Mouse (Mus musculus) G1E (cell line): Measurements from ENCODE around the gene Ppp1r27. TPM values are rescaled to one million over a fixed set of nuclear protein-coding genes. Genes with fewer than 3 reads are reported as not detected.

Source experiments
- ATAC-seq: 2 replicates; pipeline ENCODE4 v1.8.0; 2016; ENCODE audit warnings: mild to moderate bottlenecking; ENCODE audit not compliant: insufficient number of reproducible peaks, poor library complexity, low FRiP score, severe bottlenecking; ENCODE audit errors: extremely low read depth
- DNase-seq: peaks from one replicate; pipeline ENCODE4 v3.0.0; 2012; ENCODE audit warnings: low spot score
- H3K27me3 ChIP-seq: 2 replicates; pipeline ENCODE4 v1.6.1; 2012; ENCODE audit warnings: mild to moderate bottlenecking, low read length, inconsistent platforms; ENCODE audit not compliant: insufficient read depth
- H3K36me3 ChIP-seq: replicated peaks from 2 replicates; pipeline ENCODE3; 2012; ENCODE audit warnings: mild to moderate bottlenecking, inconsistent platforms
- H3K4me1 ChIP-seq: 2 replicates; pipeline ENCODE4 v1.6.1; 2012; ENCODE audit warnings: low read depth, low read length, inconsistent platforms, mixed read lengths; ENCODE audit not compliant: insufficient read depth
- H3K4me3 ChIP-seq: 2 replicates; pipeline ENCODE4 v1.5.1; 2012; ENCODE audit warnings: low read depth, mild to moderate bottlenecking, inconsistent platforms, low read length, moderate library complexity, mixed read lengths
- H3K9me3 ChIP-seq: replicated peaks from 2 replicates; pipeline ENCODE4 v1.6.1; 2012; ENCODE audit warnings: inconsistent platforms
- CTCF ChIP-seq: IDR thresholded peaks from 2 replicates; pipeline ENCODE4 v1.5.1; 2012; ENCODE audit warnings: low read depth, low read length, inconsistent platforms, mixed read lengths
- GATA1 ChIP-seq: IDR thresholded peaks from 2 replicates; pipeline ENCODE4 v1.6.1; 2012; ENCODE audit warnings: borderline replicate concordance, low read length, inconsistent platforms, mixed read lengths
- GATA2 ChIP-seq: IDR thresholded peaks from 2 replicates; pipeline ENCODE4 v1.6.1; 2012; ENCODE audit warnings: low read depth, low read length, inconsistent platforms, borderline replicate concordance
- POLR2AphosphoS5 ChIP-seq: IDR thresholded peaks from 2 replicates; pipeline ENCODE4 v1.6.1; 2012; ENCODE audit warnings: low read depth, low read length, inconsistent platforms; ENCODE audit not compliant: insufficient replicate concordance
- TAL1 ChIP-seq: conservative IDR thresholded peaks from 2 replicates; pipeline ENCODE4 v1.6.1; 2012; ENCODE audit warnings: low read depth, low read length, inconsistent platforms, mixed read lengths
- polyA plus RNA-seq: library from polyadenylated mRNA; stranded (reverse); fragments of >175 nt; gene quantifications from 2 replicates; pipeline ENCODE4 v1.2.3, GENCODE M21; 2012
- total RNA-seq, 2 experiments: library from RNA; stranded (forward) in 1 of 2; stranded (reverse) in 1 of 2; fragments of 200-1000 nt in 1 of 2; fragments of >200 nt in 1 of 2; fragmentation: Nextera tagmentation in 1 of 2; gene quantifications; 2 replicates each; pipeline ENCODE4 v1.2.3; 2014 to 2017

Gene Ppp1r27
- total and polyA plus RNA-seq, 3 experiments, result not detected

- no peak overlapping the region for H3K4me3 ChIP-seq
- H3K4me1 ChIP-seq, result peaks cover 72% of the 10 kb centered on the region
Measured at GRCm38 (mm10) chr11:120575940-120576339, 25.0 kb upstream of the Ppp1r27 start.

GRCm38 (mm10) chr11:120575046-120575445 is 24.1 kb upstream of the Ppp1r27 start:
- Histone ChIP-seq H3K27me3 (no peaks in the 10 kb centered on the region), H3K9me3 (no peaks in the 10 kb centered on the region), H3K36me3 (peaks cover 68% of the 10 kb centered on the region), H3K4me3 (no peak overlapping the region), H3K4me1 (peaks cover 74% of the 10 kb centered on the region)
- ATAC-seq (no peak), DNase-seq (no peak)
- TF ChIP-seq POLR2AphosphoS5 (no peak), TAL1 (no peak)

More at GRCm38 (mm10) chr11:120575940-120576339, 25.0 kb upstream of the Ppp1r27 start:
- ATAC-seq (no peak), DNase-seq (no peak)
- peaks cover 64% of the 10 kb centered on the region for H3K36me3 ChIP-seq
- no peaks in the 10 kb centered on the region for H3K9me3 ChIP-seq
- no peaks in the 10 kb centered on the region for H3K27me3 ChIP-seq
- TF ChIP-seq CTCF (no peak), GATA2 (no peak), GATA1 (no peak)

GRCm38 (mm10) chr11:120574278-120574600 is 23.3 kb upstream of the Ppp1r27 start:
- ATAC-seq (no peak), DNase-seq (no peak)
- peak overlapping the region; percentile 97 for H3K4me3 ChIP-seq
- peaks cover 68% of the 10 kb centered on the region for H3K4me1 ChIP-seq
- no peaks in the 10 kb centered on the region for H3K9me3 ChIP-seq
- H3K27me3 ChIP-seq, result no peaks in the 10 kb centered on the region
- no peak for TF ChIP-seq CTCF
- TF ChIP-seq GATA2, result no peak
- no peak for TF ChIP-seq GATA1
- no peak for TF ChIP-seq TAL1
- TF ChIP-seq POLR2AphosphoS5, result no peak
- H3K36me3 ChIP-seq, result peaks cover 63% of the 10 kb centered on the region

GRCm38 (mm10) chr11:120573585-120574277 is 22.8 kb upstream of the Ppp1r27 start:
- ATAC-seq, result no peak
- H3K36me3 ChIP-seq, result peaks cover 63% of the 10 kb centered on the region
- no peak; the same call in 1 of the 2 replicates for TF ChIP-seq POLR2AphosphoS5
- no peak for TF ChIP-seq TAL1
- TF ChIP-seq GATA1, result no peak
- no peak for TF ChIP-seq GATA2
- no peak for TF ChIP-seq CTCF
- peak overlapping the region; percentile 97 for H3K4me3 ChIP-seq
- no peak for DNase-seq
- H3K9me3 ChIP-seq, result no peaks in the 10 kb centered on the region
- H3K4me1 ChIP-seq, result peaks cover 65% of the 10 kb centered on the region
- no peaks in the 10 kb centered on the region for H3K27me3 ChIP-seq

GRCm38 (mm10) chr11:120572752-120573584 is 22.0 kb upstream of the Ppp1r27 start, which contains the start of gene P4hb:
Gene P4hb (minus strand): TSS chr11:120573253.
- peak; percentile 100 for DNase-seq
- TF ChIP-seq GATA1 (no peak), GATA2 (no peak), POLR2AphosphoS5 (no peak), CTCF (no peak)
- peak; percentile 88 for ATAC-seq
- H3K4me3 ChIP-seq, result peak within 1 kb of the TSS; percentile 97
- no peaks in the 10 kb centered on the region for H3K9me3 ChIP-seq
- H3K27me3 ChIP-seq, result no peaks in the 10 kb centered on the region
- peaks cover 65% of the 10 kb centered on the region for H3K4me1 ChIP-seq
- H3K36me3 ChIP-seq, result peaks cover 63% of the 10 kb centered on the region

- Histone ChIP-seq H3K4me1 (peaks cover 65% of the 10 kb centered on the region), H3K36me3 (peaks cover 63% of the 10 kb centered on the region), H3K4me3 (peak overlapping the region; percentile 97), H3K9me3 (no peaks in the 10 kb centered on the region), H3K27me3 (no peaks in the 10 kb centered on the region)
- DNase-seq, result no peak
- no peak for ATAC-seq
- TF ChIP-seq CTCF, result no peak
- no peak for TF ChIP-seq POLR2AphosphoS5
- no peak for TF ChIP-seq GATA1
- no peak for TF ChIP-seq TAL1
- no peak for TF ChIP-seq GATA2
Measured at GRCm38 (mm10) chr11:120572417-120572751, 21.5 kb upstream of the Ppp1r27 start.
